Mouse (Mus musculus) liver, postnatal 0 days (tissue): Measurements from ENCODE around the gene Limch1. TPM values are rescaled to one million over a fixed set of nuclear protein-coding genes. Genes with fewer than 3 reads are reported as not detected.

Experiments used
- ATAC-seq: fragments of 200-750 bp; cut with Nextera tagmentation; 2 replicates; pipeline ENCODE4 v1.8.0; 2017; ENCODE audit warnings: mild to moderate bottlenecking, moderate library complexity
- DNase-seq: peaks from one replicate; pipeline ENCODE4 v3.0.0-alpha.2; 2016
- H3K27ac ChIP-seq: fragments of 300-500 bp; sonication (generic); 2 replicates; pipeline ENCODE4 v1.5.1; 2014; ENCODE audit warnings: antibody characterized with exemption, moderate library complexity, mild to moderate bottlenecking, low read depth
- H3K27me3 ChIP-seq: fragments of 300-500 bp; sonication (generic); 2 replicates; pipeline ENCODE4 v1.6.1; 2014; ENCODE audit warnings: low read length, control low read depth, mixed read lengths; ENCODE audit not compliant: insufficient read depth
- H3K36me3 ChIP-seq: fragments of 300-500 bp; sonication (generic); replicated peaks from 2 replicates; pipeline ENCODE4 v1.6.1; 2014; ENCODE audit warnings: mild to moderate bottlenecking, control low read depth, low read length, moderate library complexity, mixed read lengths; ENCODE audit not compliant: insufficient read depth
- H3K4me1 ChIP-seq: fragments of 300-500 bp; sonication (generic); 2 replicates; pipeline ENCODE4 v1.6.1; 2014; ENCODE audit warnings: antibody characterized with exemption, mild to moderate bottlenecking, control low read depth; ENCODE audit not compliant: insufficient read depth
- H3K4me2 ChIP-seq: fragments of 300-500 bp; sonication (generic); 2 replicates; pipeline ENCODE4 v1.6.1; 2014; ENCODE audit warnings: low read depth, mild to moderate bottlenecking, low read length, moderate library complexity, mixed read lengths
- H3K4me3 ChIP-seq: fragments of 300-500 bp; sonication (generic); 2 replicates; pipeline ENCODE4 v1.5.1; 2014; ENCODE audit warnings: low read depth, low read length
- H3K9ac ChIP-seq: fragments of 300-500 bp; sonication (generic); replicated peaks from 2 replicates; pipeline ENCODE4 v1.6.1; 2014; ENCODE audit warnings: mild to moderate bottlenecking, moderate library complexity
- H3K9me3 ChIP-seq: fragments of 300-500 bp; sonication (generic); 2 replicates; pipeline ENCODE4 v1.6.1; 2016; ENCODE audit warnings: mild to moderate bottlenecking, control low read depth, low read length, mixed read lengths
- CTCF ChIP-seq: sonication (generic); IDR thresholded peaks from 2 replicates; pipeline ENCODE4 v1.5.1; 2016; ENCODE audit warnings: antibody characterized with exemption, low read depth
- EP300 ChIP-seq: IDR thresholded peaks from 2 replicates; pipeline ENCODE4 v1.6.1; 2016; ENCODE audit warnings: antibody characterized with exemption, low read depth, mild to moderate bottlenecking
- WGBS: fragments of 180-500 bp; shearing (Covaris S2); extraction: QIAGEN DNeasy Blood & Tissue Kit; methylation state at CpG from one replicate; pipeline ENCODE4 v1.1.7; 2014; ENCODE audit not compliant: insufficient replicate concordance; 5-methylcytosine and 5-hydroxymethylcytosine counted together
- polyA plus RNA-seq: library from polyadenylated mRNA; unstranded; fragments of >200 nt; fragmentation: Nextera tagmentation; extraction: Ambion mirVana; gene quantifications from 2 replicates; pipeline ENCODE4 v1.2.1, GENCODE M21; 2015

The Limch1 gene
- polyA plus RNA-seq, 1 experiment from 2014 or later = 1.6 TPM

- DNase-seq (no peak), ATAC-seq (no peak)
- no peaks in the 10 kb centered on the region for H3K4me1 ChIP-seq
- no peaks in the 10 kb centered on the region for H3K36me3 ChIP-seq
- H3K4me2 ChIP-seq = no peak overlapping the region
- H3K27me3 ChIP-seq = 0 out of 2 replicates have a peak, but pooled peaks cover 3% of the 10 kb centered on the region
- no peak overlapping the region for H3K4me3 ChIP-seq
- H3K9me3 ChIP-seq = no peaks in the 10 kb centered on the region
- WGBS = 69% methylated on average over 4 of the region's 4 CpGs
- no peak overlapping the region for H3K27ac ChIP-seq
- TF ChIP-seq EP300 (no peak), CTCF (no peak)
- H3K9ac ChIP-seq = no peak overlapping the region
These were observed 80.0 kb downstream of the Limch1 start for GRCm38 (mm10) chr5:66825586-66825985.

GRCm38 (mm10) chr5:66826844-66827243 lies 81.2 kb downstream of the Limch1 start:
- Histone ChIP-seq H3K4me2 (no peak overlapping the region), H3K27me3 (0 out of 2 replicates have a peak, but pooled peaks cover 3% of the 10 kb centered on the region), H3K36me3 (no peaks in the 10 kb centered on the region), H3K4me1 (no peaks in the 10 kb centered on the region), H3K9me3 (no peaks in the 10 kb centered on the region), H3K4me3 (no peak overlapping the region), H3K27ac (no peak overlapping the region), H3K9ac (no peak overlapping the region)
- ATAC-seq (no peak), DNase-seq (no peak)
- TF ChIP-seq EP300 = no peak
- no peak for TF ChIP-seq CTCF
- 76% methylated on average over 8 of the region's 8 CpGs for WGBS

GRCm38 (mm10) chr5:66829505-66829904 lies 83.9 kb downstream of the Limch1 start:
- ATAC-seq (no peak), DNase-seq (no peak)
- whole genome bisulfite sequencing = 71% methylated on average over 5 of the region's 5 CpGs
- no peak overlapping the region for H3K4me2 ChIP-seq
- H3K9me3 ChIP-seq = no peaks in the 10 kb centered on the region
- H3K4me1 ChIP-seq = no peaks in the 10 kb centered on the region
- H3K27ac ChIP-seq = no peak overlapping the region
- no peak overlapping the region for H3K4me3 ChIP-seq
- H3K9ac ChIP-seq = no peak overlapping the region
- TF ChIP-seq EP300 (no peak), CTCF (no peak)
- no peaks in the 10 kb centered on the region for H3K36me3 ChIP-seq
- 0 out of 2 replicates have a peak, but pooled peaks cover 3% of the 10 kb centered on the region for H3K27me3 ChIP-seq

DNA sequence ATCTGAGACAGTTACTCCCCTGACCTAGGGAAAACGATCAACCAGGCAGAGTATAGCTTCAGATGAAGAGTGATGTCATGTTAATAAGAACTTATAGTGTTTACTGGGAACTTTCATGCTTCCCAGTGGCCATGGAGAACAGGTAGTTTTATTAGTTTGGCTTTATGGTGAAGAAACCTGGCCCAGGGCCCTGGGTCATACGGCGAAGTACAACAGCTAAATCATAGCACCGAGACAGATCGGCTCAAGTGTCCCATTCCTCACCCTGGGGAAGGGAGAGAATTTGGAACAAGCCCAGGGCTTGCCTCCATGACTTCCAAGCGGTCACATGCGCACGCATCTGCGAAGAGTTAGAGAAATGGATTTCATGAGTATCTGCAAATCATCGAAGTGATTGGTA lies 84.6 kb downstream of the Limch1 start:
- Histone ChIP-seq H3K9me3 (no peaks in the 10 kb centered on the region), H3K27ac (no peak overlapping the region), H3K36me3 (no peaks in the 10 kb centered on the region), H3K4me3 (no peak overlapping the region), H3K9ac (no peak overlapping the region), H3K4me2 (no peak overlapping the region), H3K4me1 (no peaks in the 10 kb centered on the region), H3K27me3 (0 out of 2 replicates have a peak, but pooled peaks cover 3% of the 10 kb centered on the region)
- no peak for TF ChIP-seq CTCF
- TF ChIP-seq EP300 = no peak
- DNase-seq = no peak
- WGBS = 90% methylated on average over 10 of the region's 10 CpGs
- no peak for ATAC-seq

DNA sequence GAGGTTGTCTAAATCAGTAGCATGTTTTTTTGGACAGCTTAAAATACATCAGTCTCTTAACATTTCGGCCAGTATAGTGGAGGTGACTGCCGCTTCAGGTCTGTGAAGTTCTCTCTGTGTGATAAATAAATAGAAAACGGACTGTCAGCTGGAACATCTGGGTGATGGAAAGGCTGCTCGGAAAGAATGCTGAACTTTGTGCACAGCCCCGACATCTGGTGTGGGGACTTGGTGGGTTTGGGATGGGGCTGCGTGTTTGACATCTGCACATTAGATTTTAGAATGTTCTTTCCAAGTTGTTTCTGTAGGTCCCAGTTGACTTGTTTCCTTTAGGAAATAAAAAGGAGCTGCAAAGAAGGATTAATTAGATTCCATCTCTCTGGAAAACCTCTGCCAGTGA lies 89.1 kb downstream of the Limch1 start:
- TF ChIP-seq CTCF = no peak
- no peak for TF ChIP-seq EP300
- ATAC-seq (no peak), DNase-seq (no peak)
- Histone ChIP-seq H3K4me2 (no peak overlapping the region), H3K4me3 (no peak overlapping the region), H3K9ac (no peak overlapping the region), H3K9me3 (no peaks in the 10 kb centered on the region), H3K36me3 (no peaks in the 10 kb centered on the region), H3K27ac (no peak overlapping the region), H3K4me1 (no peaks in the 10 kb centered on the region), H3K27me3 (no peaks in the 10 kb centered on the region)
- 69% methylated on average over 6 of the region's 6 CpGs for WGBS

DNA sequence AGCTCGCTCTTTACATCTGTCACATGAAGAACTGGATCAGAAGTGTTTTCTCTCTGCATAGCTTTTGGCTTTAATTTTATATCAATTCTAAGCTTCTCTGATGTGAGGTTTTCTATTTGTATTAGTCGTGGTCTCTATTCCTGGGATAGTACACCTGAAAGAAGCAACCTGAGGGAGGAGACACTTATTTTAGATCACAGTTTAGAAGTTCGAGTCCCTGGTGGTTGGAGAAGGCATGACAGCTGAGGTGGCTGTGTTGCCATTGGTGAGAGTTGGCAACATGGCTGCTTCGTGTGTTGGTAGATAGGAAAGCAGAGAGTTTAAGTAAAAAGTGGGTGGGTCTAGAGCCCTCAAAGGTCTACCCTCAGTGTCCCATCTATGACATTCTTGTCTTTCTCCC lies 91.3 kb downstream of the Limch1 start:
- Histone ChIP-seq H3K9ac (no peak overlapping the region), H3K27me3 (no peaks in the 10 kb centered on the region), H3K36me3 (no peaks in the 10 kb centered on the region), H3K4me1 (no peaks in the 10 kb centered on the region), H3K4me3 (no peak overlapping the region), H3K27ac (no peak overlapping the region), H3K9me3 (no peaks in the 10 kb centered on the region), H3K4me2 (no peak overlapping the region)
- WGBS = 75% methylated on average over 4 of the region's 4 CpGs
- TF ChIP-seq EP300 (no peak), CTCF (no peak)
- ATAC-seq (no peak), DNase-seq (no peak)

GRCm38 (mm10) chr5:66841971-66842370 lies 96.3 kb downstream of the Limch1 start:
- no peak overlapping the region for H3K9ac ChIP-seq
- ATAC-seq (no peak), DNase-seq (no peak)

More at GRCm38 (mm10) chr5:66841971-66842370, 96.3 kb downstream of the Limch1 start:
- Histone ChIP-seq H3K27ac (no peak overlapping the region), H3K36me3 (no peaks in the 10 kb centered on the region), H3K4me2 (no peak overlapping the region), H3K4me3 (no peak overlapping the region), H3K9me3 (no peaks in the 10 kb centered on the region), H3K4me1 (no peaks in the 10 kb centered on the region), H3K27me3 (no peaks in the 10 kb centered on the region)
- WGBS = 81% methylated on average over 2 of the region's 2 CpGs
- TF ChIP-seq CTCF = no peak
- TF ChIP-seq EP300 = no peak
